Mouse (Mus musculus) liver, postnatal 0 days (tissue): ENCODE measurements at regions not wholly inside any gene's neighbourhood (a gene's known extent, or its start where the extent isn't known, plus 50 kb on each side); places are given as distances from the start of the nearest gene placed in this dataset.

Source experiments
- CTCF ChIP-seq: sonication (generic); IDR thresholded peaks from 2 replicates; pipeline ENCODE4 v1.5.1; 2016; ENCODE audit warnings: antibody characterized with exemption, low read depth
- EP300 ChIP-seq: IDR thresholded peaks from 2 replicates; pipeline ENCODE4 v1.6.1; 2016; ENCODE audit warnings: antibody characterized with exemption, low read depth, mild to moderate bottlenecking

DNA sequence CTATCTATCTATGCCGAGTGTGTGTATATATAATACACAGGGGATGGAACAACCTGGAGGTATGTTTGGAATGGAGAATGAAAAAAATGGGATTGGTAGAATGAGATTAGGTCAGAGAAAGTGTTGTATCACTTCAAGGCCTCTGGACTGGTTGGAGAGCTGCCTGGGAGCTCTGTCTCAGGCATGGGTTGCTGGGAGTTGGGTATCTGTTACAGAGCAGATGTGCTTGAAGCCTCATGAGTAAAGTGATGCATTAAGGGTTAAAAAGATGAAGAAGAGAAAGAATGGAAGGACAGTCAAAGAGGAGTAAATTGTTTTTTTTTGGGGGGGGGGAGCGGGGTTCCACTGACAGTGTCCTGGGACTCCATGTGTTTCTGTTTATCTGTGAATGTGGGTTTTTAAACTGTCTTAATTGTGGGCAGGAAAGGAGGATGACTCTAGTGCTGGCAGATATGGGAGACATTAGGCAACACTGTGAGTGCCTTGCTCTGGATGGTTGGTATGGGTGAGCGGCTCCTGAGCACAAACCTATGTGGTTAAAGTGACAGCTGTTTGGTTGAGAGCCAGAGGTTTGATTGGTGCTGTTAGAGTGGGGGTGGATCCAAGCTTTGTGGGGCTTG lies 611.8 kb upstream of the Fam160b2 start:
- TF ChIP-seq CTCF, result no peak
- peak; percentile 47 for TF ChIP-seq EP300
